Mouse (Mus musculus) embryonic facial prominence, embryonic 11.5 days (tissue): Measurements from ENCODE around the gene Il20rb. TPM values are rescaled to one million over a fixed set of nuclear protein-coding genes. Genes with fewer than 3 reads are reported as not detected.

ENCODE experiments used
- ATAC-seq: fragments of 200-750 bp; cut with Nextera tagmentation; replicated peaks from 2 replicates; pipeline ENCODE4 v1.8.0; 2017; ENCODE audit warnings: low read depth; ENCODE audit not compliant: insufficient number of reproducible peaks, low FRiP score, low TSS enrichment
- DNase-seq: peaks from one replicate; pipeline ENCODE4 v3.0.0-alpha.2; 2015; ENCODE audit warnings: low spot score
- H3K27ac ChIP-seq: fragments of 300-500 bp; sonication (generic); replicated peaks from 2 replicates; pipeline ENCODE4 v1.5.1; 2014; ENCODE audit warnings: mild to moderate bottlenecking, low read depth, low read length, control low read depth
- H3K27me3 ChIP-seq: fragments of 300-500 bp; sonication (generic); 2 replicates; pipeline ENCODE4 v1.6.1; 2014; ENCODE audit warnings: mild to moderate bottlenecking, low read length, moderate library complexity, mixed read lengths; ENCODE audit not compliant: control insufficient read depth, insufficient read depth
- H3K36me3 ChIP-seq: fragments of 300-500 bp; sonication (generic); replicated peaks from 2 replicates; pipeline ENCODE4 v1.6.1; 2014; ENCODE audit warnings: low read depth, mild to moderate bottlenecking, low read length, moderate library complexity, mixed read lengths; ENCODE audit not compliant: control insufficient read depth, insufficient read depth
- H3K4me1 ChIP-seq: fragments of 300-500 bp; sonication (generic); 2 replicates; pipeline ENCODE4 v1.6.1; 2014; ENCODE audit warnings: low read length, mixed read lengths; ENCODE audit not compliant: control insufficient read depth, insufficient read depth
- H3K4me2 ChIP-seq: fragments of 300-500 bp; sonication (generic); 2 replicates; pipeline ENCODE4 v1.6.1; 2014; ENCODE audit warnings: low read depth, mild to moderate bottlenecking, control low read depth, low read length, moderate library complexity
- H3K4me3 ChIP-seq: fragments of 300-500 bp; sonication (generic); 2 replicates; pipeline ENCODE4 v1.5.1; 2014; ENCODE audit warnings: low read depth, low read length, control low read depth
- H3K9ac ChIP-seq: fragments of 300-500 bp; sonication (generic); replicated peaks from 2 replicates; pipeline ENCODE4 v1.6.1; 2014; ENCODE audit warnings: mild to moderate bottlenecking, control low read depth, low read length
- H3K9me3 ChIP-seq: fragments of 300-500 bp; sonication (generic); replicated peaks from 2 replicates; pipeline ENCODE4 v1.6.1; 2016; ENCODE audit warnings: mild to moderate bottlenecking, low read length, inconsistent platforms, mixed read lengths; ENCODE audit not compliant: control insufficient read depth
- WGBS: fragments of 180-500 bp; shearing (Covaris S2); extraction: QIAGEN DNeasy Blood & Tissue Kit; methylation state at CpG from one replicate; pipeline ENCODE4 v1.1.7; 2014; 5-methylcytosine and 5-hydroxymethylcytosine counted together
- polyA plus RNA-seq: library from polyadenylated mRNA; unstranded; fragments of >200 nt; fragmentation: Nextera tagmentation; extraction: Ambion mirVana; gene quantifications from 2 replicates; pipeline ENCODE4 v1.2.1, GENCODE M21; 2014

Il20rb gene
- polyA plus RNA-seq, 1 experiment from 2014 or later = 1.2 TPM

- Histone ChIP-seq H3K4me1 (no peaks in the 10 kb centered on the region), H3K27me3 (no peaks in the 10 kb centered on the region), H3K9ac (no peak overlapping the region), H3K27ac (no peak overlapping the region), H3K36me3 (no peaks in the 10 kb centered on the region), H3K4me3 (no peak overlapping the region), H3K9me3 (no peaks in the 10 kb centered on the region), H3K4me2 (no peak overlapping the region)
- ATAC-seq (no peak), DNase-seq (no peak)
- WGBS = 91% methylated on average over 3 of the region's 3 CpGs
These were observed 33.4 kb upstream of the Il20rb start for GRCm38 (mm10) chr9:100520012-100520411.

- H3K27me3 ChIP-seq = no peaks in the 10 kb centered on the region
- no peaks in the 10 kb centered on the region for H3K9me3 ChIP-seq
- DNase-seq (no peak), ATAC-seq (no peak)
- H3K4me2 ChIP-seq = no peak overlapping the region
- 94% methylated on average over 2 of the region's 2 CpGs for whole genome bisulfite sequencing
- no peak overlapping the region for H3K4me3 ChIP-seq
- no peaks in the 10 kb centered on the region for H3K4me1 ChIP-seq
- H3K27ac ChIP-seq = no peak overlapping the region
- no peak overlapping the region for H3K9ac ChIP-seq
- no peaks in the 10 kb centered on the region for H3K36me3 ChIP-seq
These were observed 21.0 kb upstream of the Il20rb start for GRCm38 (mm10) chr9:100507581-100507980.

GRCm38 (mm10) chr9:100506652-100507051 lies 20.1 kb upstream of the Il20rb start:
- ATAC-seq = no peak

GRCm38 (mm10) chr9:100505498-100505897 lies 18.9 kb upstream of the Il20rb start:
- Histone ChIP-seq H3K9ac (no peak overlapping the region), H3K27me3 (no peaks in the 10 kb centered on the region), H3K4me3 (no peak overlapping the region), H3K9me3 (no peaks in the 10 kb centered on the region), H3K4me2 (no peak overlapping the region), H3K27ac (no peak overlapping the region), H3K4me1 (no peaks in the 10 kb centered on the region), H3K36me3 (no peaks in the 10 kb centered on the region)
- ATAC-seq (no peak), DNase-seq (no peak)
- WGBS = 95% methylated on average over 4 of the region's 4 CpGs

More at GRCm38 (mm10) chr9:100506652-100507051, 20.1 kb upstream of the Il20rb start:
- H3K4me1 ChIP-seq = no peaks in the 10 kb centered on the region
- no peaks in the 10 kb centered on the region for H3K36me3 ChIP-seq
- 82% methylated on average over 2 of the region's 2 CpGs for WGBS
- H3K27me3 ChIP-seq = no peaks in the 10 kb centered on the region
- H3K9me3 ChIP-seq = no peaks in the 10 kb centered on the region
- no peak overlapping the region for H3K9ac ChIP-seq
- DNase-seq = no peak
- H3K4me2 ChIP-seq = no peak overlapping the region
- H3K27ac ChIP-seq = no peak overlapping the region
- H3K4me3 ChIP-seq = no peak overlapping the region

- no peaks in the 10 kb centered on the region for H3K9me3 ChIP-seq
- no peaks in the 10 kb centered on the region for H3K4me1 ChIP-seq
- H3K9ac ChIP-seq = no peak overlapping the region
- H3K4me2 ChIP-seq = no peak overlapping the region
- ATAC-seq (no peak), DNase-seq (no peak)
- H3K27me3 ChIP-seq = no peaks in the 10 kb centered on the region
- no peaks in the 10 kb centered on the region for H3K36me3 ChIP-seq
- 87% methylated on average over 5 of the region's 5 CpGs for WGBS
- H3K27ac ChIP-seq = no peak overlapping the region
- no peak overlapping the region for H3K4me3 ChIP-seq
These were observed 7.1 kb upstream of the Il20rb start for GRCm38 (mm10) chr9:100493611-100494261.

- 87% methylated on average over 1 of the region's 1 CpGs for WGBS
These were observed 4.8 kb upstream of the Il20rb start for GRCm38 (mm10) chr9:100491424-100491823.

GRCm38 (mm10) chr9:100488969-100489368 lies 2.4 kb upstream of the Il20rb start:
- Histone ChIP-seq H3K4me1 (no peaks in the 10 kb centered on the region), H3K9ac (no peak overlapping the region), H3K4me2 (no peak overlapping the region), H3K9me3 (no peaks in the 10 kb centered on the region), H3K4me3 (no peak overlapping the region), H3K27ac (no peak overlapping the region), H3K36me3 (no peaks in the 10 kb centered on the region), H3K27me3 (no peaks in the 10 kb centered on the region)
- no peak for DNase-seq
- ATAC-seq = no peak
- whole genome bisulfite sequencing = 93% methylated on average over 6 of the region's 6 CpGs

More at GRCm38 (mm10) chr9:100491424-100491823, 4.8 kb upstream of the Il20rb start:
- no peaks in the 10 kb centered on the region for H3K36me3 ChIP-seq
- H3K9me3 ChIP-seq = no peaks in the 10 kb centered on the region
- no peak overlapping the region for H3K9ac ChIP-seq
- no peak overlapping the region for H3K4me2 ChIP-seq
- no peaks in the 10 kb centered on the region for H3K27me3 ChIP-seq
- DNase-seq (no peak), ATAC-seq (no peak)
- H3K4me1 ChIP-seq = no peaks in the 10 kb centered on the region
- no peak overlapping the region for H3K27ac ChIP-seq
- no peak overlapping the region for H3K4me3 ChIP-seq

- ATAC-seq (peak; percentile 52; the same call in 1 of the 2 replicates), DNase-seq (peak; percentile 52)
- H3K9me3 ChIP-seq = no peaks in the 10 kb centered on the region
- H3K9ac ChIP-seq = no peak overlapping the region
- no peak overlapping the region for H3K27ac ChIP-seq
- H3K36me3 ChIP-seq = no peaks in the 10 kb centered on the region
- no peak overlapping the region for H3K4me2 ChIP-seq
- H3K27me3 ChIP-seq = no peaks in the 10 kb centered on the region
- no peak overlapping the region for H3K4me3 ChIP-seq
- no peaks in the 10 kb centered on the region for H3K4me1 ChIP-seq
- WGBS = 46% methylated on average over 7 of the region's 7 CpGs
These were observed 1.6 kb upstream of the Il20rb start for GRCm38 (mm10) chr9:100488056-100488713.
